Mouse (Mus musculus) testis, adult 2 months (tissue): ENCODE measurements around the gene Psg18.

Experiments
- CTCF ChIP-seq: fragments of 200-500 bp; IDR thresholded peaks from 2 replicates; pipeline ENCODE4 v1.5.1; 2012; ENCODE audit warnings: low read depth, mild to moderate bottlenecking, inconsistent platforms, low read length, moderate library complexity; ENCODE audit not compliant: control insufficient read depth, insufficient read depth, insufficient replicate concordance
- POLR2A ChIP-seq: fragments of 200-500 bp; IDR thresholded peaks from 2 replicates; pipeline ENCODE4 v1.6.1; 2012; ENCODE audit warnings: low read depth, mild to moderate bottlenecking, inconsistent platforms, low read length, moderate library complexity; ENCODE audit not compliant: control insufficient read depth

DNA sequence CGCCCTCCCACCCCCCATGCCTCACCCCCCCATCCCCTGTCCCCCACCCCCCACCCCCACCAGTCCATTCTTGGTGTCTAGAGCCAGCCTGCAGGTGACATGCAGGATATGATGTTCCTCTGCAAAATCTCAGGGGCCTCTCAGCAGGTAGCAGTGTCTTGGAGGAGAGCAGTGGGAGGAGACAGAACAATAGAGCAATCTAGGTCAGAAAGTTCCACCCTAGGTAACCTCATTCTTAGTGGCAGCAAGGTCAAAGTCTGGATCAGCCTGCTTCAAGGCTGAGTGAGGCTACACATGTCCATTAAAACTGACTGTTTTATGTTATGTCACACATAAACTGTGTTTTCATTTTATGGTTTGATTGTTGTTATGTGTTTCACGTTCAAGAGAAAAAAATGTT, 23.5 kb upstream of the Psg18 start:
- TF ChIP-seq CTCF (no peak), POLR2A (no peak)
